Mouse (Mus musculus): ENCODE data around the gene Sh3kbp1.
"Not testable (repeated sequence)": the region's sequence is repeated elsewhere in the genome, so short reads cannot be mapped to it uniquely, and the experiment has no call there.

The Sh3kbp1 gene

DNA sequence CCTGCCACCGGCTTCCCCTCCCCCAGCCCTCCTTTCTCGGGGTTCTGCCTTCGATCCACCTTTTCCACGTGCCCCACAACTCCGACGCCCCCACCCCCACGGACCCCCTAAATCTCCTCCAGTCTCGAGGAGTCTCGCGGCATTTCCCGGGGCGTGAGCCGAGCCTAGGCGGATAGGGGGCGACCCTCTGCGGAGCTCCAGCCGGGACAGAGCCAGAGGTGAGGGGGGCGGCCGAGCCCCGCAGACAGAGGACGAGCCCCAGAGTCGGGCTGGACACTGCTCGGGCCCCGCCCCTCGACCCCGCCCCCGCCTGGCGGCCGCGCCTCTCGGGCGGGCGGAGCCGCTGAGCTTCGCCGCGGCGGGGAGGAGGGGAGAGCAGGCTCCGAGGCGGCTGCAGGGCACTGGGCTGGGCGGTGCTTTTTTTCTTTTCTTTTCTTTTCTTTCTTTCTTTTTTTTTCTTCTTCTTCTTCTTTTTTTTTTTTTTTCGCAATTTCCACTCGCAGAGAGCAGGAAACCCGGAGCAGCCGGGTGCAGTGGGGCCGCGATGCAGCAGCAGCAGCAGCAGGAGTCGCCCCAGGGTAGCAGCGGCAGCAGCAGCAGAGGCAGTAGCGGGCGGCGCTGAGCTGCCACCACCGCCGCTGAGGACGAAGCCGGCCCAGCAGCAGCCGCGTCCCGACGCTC is at the start of gene Sh3kbp1:
Gene Sh3kbp1 (plus strand): TSS at position 366 of the 681 bp plus-strand sequence.
- DNase-seq (ENCODE audit: low spot score in 2 of 2), result peak; percentile 51 to 76

DNA sequence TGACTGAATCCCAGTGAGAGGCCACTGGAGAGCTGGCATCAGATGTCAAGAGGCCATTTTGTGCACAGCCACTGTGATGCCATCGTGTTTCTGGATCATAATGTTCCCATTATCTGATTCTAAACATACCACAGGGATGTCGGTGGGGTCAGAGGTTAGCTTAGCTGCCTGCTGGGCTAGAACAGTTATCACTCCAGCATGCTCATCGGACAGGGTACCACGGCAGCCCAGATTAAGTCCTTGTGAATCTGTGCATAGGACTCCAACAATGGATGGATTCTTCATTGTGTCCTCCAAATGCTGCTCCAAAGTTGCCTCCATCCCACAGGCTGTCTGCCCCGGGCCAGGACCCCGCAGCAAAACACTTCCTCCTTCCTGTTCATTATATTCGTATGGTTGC is 42.3 kb upstream of the Sh3kbp1 start:
- DNase-seq (ENCODE audit: low spot score in 2 of 2), result not testable (repeated sequence)

DNA sequence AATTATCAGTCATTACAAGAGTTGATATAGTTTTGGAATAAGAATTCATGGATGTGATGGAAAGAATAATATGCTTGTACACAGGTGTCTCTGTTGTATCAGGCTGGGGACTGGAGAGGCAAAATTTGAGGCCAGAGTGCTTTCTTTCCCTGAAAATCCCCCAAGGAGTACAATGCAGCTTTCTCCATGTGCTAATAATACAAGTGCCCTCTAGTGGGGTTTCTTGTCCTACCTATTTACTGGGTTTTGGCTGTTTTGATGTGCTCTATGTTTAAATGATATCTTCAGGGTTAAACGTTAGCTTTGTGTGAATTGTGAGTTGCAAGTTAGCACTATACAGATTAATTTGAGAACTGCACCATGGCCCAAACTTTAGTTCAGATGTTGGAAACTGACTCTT is 35.4 kb upstream of the Sh3kbp1 start:
- no peak for DNase-seq (ENCODE audit: low spot score in 2 of 2)

DNA sequence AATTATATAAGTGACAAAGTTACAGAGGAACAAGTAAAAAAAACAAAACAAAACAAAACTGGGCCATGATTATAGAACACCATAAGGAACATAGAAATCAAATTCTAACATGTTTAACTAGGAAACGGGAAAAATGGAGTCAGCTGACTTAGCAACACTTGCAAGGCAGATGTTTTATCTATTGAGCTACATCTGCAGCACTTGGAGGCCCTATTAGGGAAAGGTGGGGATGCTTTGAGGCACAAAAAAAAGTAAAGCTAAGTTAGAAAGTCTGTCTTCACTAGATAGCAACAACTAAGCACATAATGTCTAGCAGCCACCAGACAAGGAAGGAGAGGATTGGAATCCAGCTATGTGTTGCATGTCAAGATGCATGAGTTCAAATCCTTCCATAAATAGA is 29.6 kb upstream of the Sh3kbp1 start:
- DNase-seq (ENCODE audit: low spot score in 2 of 2), result no peak

DNA sequence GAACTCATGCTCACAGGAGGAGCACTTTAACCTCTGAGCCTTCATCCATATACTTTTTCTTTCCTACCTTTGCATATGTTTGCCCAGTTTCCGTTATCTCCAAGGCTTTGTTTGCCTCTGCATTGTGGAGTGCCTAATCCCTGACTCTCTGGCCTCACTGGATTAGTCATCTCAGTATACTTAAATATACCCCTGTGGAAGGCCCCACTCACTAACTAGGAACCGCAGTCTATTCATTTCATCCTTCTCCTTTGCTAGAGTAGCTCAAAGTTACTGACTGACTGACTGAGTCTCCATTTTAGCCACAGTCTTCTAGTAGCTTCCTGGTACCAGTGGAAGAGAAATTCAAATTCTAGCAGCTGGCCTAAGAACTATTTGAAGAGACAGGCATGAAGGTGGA is 22.2 kb upstream of the Sh3kbp1 start:
- no peak for DNase-seq (ENCODE audit: low spot score in 2 of 2)

DNA sequence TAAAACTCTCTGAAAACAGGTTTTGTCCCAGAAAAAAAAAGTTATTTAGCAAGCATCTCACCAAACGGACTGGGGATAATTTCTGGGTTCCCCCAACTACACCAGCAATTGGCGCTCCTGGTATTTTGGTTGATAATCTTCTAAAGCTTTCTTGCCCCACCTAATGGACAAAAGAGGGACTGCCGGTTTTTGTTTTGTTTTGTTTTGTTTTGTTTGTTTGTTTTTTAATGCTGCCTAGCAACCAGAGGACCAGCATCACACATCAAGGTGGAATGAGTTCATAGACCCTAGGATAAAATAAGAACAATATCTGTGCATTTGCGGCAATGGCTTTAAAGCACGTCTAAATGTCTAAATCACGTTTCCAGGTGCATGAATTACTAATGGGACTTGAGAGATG is 20.1 kb upstream of the Sh3kbp1 start:
- peak in 1 of 2 experiments; percentile 34 for DNase-seq (ENCODE audit: low spot score in 2 of 2)

DNA sequence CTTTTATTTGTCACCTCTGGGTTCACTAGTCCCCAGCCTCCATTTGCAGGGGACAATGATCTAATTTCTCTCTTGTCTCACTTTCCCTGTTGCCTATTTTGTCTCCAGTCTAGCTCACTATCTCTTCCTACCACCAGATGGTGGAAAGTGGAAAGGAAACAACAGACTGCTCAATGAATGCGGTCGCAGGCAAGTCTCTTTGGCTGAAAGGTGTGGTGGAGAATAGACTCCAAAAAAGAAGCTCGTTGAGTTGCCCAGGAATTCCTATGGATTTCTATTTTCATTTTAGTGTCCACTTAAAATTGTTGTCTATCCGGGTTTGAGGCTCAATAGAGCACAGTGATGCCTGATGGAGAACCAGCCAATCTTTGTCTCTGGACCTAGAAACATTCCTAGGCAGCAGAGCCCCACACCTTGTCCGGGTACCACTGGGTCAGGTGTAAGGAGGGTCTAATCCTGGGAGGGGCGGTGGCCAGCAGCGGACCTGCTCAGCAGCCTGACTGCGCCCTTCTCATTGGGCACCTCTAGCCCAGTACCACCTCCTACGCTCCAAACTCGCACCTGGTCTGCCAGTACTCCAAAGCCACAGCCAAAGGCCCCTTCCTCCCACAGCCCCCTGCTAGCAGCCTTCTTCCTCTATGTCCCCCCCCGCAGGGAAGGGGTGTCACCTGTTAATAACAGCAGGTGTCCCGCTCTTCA is 715 bp upstream of the Sh3kbp1 start:
- DNase-seq (ENCODE audit: low spot score in 2 of 2), result no peak

DNA sequence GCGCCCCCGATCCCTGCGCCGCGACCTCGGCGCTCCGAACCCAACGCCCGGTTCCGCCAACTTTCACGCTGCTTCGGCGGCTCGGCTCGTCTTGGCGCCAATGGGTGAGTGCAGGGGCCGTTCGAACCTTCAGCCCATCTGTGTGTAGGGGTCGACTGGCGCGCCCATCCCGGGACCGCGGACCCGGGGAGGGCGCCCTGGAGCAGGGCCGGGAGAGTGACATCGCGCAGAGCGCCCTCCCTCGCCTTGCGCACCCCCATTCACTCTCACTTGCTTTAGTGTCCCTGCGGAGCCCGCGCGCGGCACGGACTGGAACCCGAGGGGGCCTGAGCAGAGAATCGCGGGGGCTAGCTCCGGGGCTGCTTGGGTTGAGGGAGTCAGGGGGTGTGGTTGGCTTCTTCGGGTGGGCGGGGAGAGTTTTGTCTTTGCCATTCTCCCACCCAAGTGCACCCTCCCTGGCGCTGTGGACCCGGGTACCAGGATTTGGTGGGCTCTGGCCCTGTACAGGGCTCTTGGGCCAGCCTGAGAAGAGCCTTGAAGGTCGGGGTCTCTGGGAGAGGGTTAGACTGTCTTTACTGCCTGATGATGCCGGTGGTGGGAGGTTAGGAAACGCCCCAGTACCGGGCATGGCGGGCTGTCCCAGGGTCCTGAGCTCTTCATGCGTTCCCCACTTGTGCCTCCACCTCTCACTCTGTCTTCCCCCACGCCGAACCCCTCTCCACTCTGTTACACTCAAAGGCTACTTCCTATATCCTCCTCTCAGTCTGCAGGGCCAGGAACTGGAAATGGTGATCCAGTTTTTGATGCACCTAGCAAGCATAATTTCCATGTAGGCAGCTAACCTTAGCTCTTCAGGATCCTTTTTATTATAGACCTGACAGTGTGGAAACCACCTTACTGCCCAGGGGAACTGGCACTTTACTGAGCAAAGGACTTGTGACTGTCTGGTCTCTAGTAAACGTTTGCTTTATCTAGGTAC is 805 bp downstream of the Sh3kbp1 start:
- DNase-seq (ENCODE audit: low spot score in 2 of 2), result peak; percentile 33 to 57

DNA sequence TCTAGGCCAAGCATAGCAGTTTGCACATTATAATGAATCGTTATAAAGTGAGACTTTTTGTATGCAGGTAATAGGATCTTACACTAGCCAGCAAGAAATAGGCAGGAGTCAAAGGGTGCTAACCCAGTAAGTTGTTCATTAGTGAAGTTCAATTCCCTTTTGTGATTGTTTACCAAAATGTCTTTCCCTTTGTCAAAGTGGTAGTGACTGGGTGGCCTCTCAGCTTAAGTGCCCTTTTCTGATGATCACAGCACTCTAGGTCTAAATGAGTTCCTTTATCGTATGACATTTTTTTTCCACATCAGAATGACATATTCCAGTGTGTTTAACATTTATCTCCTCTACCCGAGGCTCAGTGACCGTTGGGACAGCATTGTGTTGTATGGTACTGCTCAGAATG is 1.6 kb downstream of the Sh3kbp1 start:
- DNase-seq (ENCODE audit: low spot score in 2 of 2), result no peak

DNA sequence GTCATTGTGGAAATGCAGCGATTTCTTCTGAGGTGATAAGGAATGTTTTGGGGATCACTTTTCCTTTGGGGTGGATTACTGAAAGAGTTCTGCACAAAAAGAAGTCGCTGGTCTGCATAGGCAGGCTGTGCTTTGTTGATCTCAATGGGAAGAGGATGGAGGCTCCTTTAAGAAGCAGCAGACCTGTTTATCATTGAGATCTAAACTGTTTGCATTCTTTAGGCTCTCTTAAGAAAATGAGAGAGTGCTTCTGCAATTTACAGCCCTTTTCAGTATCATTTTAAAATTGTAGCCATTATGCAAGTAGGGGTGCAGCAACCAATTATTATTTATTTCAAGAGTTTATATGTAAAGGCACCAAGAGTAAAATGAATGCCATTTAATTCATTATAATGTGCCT is 2.1 kb downstream of the Sh3kbp1 start:
- no peak for DNase-seq (ENCODE audit: low spot score in 2 of 2)

DNA sequence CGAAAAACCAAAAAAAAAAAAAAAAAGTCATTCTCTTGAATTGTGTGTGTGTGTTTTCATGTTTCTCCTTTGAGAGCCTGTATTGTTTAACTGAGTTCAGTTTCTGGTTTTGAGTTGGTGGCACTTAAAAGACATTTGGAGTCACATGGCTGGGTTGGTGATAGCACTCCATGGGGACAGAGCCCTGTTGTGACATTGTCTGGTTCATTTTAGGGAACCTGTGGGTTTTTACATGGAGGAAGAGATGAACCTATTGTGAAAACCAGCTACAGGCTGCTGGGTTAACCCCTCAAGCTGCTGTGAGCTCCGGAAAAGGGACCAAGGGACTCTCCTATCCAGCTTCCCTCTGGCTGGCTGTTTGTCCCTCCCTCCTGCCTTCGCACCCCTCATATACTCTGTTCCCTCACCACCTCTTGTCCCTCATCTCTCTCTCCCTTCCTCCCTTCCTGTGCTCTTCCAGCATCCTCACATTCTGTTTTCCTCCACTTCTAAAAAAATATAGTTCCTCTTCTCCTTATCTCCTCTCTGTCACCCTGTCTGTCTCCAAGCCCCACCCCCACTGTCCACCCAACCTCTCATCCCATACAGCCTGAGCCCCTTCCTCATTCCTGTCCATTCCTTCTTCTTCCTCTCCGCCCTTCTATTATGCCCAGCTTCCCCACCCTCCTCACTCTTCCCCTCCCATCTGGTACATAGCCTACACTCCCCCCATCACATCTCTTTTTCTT is 11.6 kb downstream of the Sh3kbp1 start:
- no peak for DNase-seq (ENCODE audit: low spot score in 2 of 2)

DNA sequence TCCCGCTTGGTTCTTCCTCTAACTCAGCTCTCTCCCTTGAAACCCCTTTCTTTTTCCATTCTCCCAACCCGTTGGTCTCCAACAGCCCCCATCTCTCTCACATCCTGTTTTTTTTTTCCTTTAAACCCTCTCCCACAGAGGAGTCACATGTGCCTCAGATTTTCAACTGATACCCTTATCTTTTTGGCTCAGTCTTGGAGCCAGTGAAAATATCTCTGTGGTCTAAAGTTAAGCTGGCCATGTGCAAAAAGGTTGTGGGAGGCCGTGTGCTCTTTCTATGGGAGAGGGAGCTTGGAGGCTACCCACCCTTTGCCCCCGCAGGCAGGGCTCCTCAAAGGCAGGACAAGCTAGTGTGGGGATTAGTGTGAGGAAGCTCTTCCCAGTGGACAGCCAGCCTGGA is 12.9 kb downstream of the Sh3kbp1 start:
- no peak for DNase-seq (ENCODE audit: low spot score in 2 of 2)

DNA sequence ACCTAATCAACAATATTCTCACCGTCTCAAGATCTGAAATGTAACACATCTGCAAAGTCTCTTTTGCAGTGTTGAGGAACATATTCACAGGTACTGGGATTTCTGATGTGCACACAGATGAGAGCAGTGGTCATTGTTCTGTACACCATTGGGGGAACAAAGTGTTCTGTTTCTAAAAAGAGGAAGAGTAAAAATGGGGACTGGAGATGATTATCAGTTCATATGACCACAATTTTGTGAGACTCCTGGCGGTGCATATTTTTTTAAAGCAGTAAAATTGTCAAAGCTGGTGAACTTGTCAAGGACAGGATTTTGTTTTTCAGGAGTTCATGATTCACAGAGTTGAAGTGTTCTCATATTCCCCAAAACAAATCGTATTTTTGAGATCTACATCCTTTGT is 18.2 kb downstream of the Sh3kbp1 start:
- DNase-seq (ENCODE audit: low spot score in 2 of 2), result no peak

DNA sequence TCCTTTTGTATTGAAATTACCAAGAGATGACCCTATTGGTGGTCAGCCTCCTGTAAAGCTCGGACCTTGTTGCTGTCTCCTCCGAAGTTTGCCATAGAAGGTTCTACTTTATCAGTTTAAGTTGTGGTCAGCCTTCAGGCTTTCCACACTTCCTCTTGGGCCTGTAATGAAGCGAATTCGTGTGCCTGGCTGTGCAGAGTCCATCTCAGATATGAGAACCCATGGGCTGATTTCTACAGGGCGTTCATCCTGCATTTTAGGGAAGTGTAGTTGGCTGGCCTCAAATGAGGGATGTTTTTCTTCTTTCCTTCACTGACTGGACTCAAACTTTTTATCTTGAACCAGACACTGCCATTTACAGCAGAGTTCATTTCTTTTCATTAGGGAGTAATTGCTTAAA is 20.5 kb downstream of the Sh3kbp1 start:
- DNase-seq (ENCODE audit: low spot score in 2 of 2), result no peak

DNA sequence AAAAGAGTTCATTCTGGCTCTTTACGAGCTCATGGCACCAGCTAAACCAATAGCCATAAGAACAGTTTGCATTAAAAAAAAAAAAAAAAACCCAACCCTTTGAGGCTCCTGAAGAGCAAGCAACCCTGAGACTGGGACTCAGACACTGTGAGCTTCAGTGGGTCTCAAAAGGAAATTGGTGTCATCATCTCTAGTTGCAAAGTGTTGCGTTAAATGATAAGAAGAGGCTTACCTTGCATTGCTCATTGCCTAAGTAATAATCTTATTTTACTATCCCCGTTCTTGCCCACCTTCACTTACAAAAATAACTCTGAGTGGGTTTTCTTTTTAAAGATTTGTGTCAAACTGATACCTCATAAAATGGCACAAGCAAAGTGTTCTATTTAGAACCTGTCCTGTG is 21.5 kb downstream of the Sh3kbp1 start:
- no peak for DNase-seq (ENCODE audit: low spot score in 2 of 2)

DNA sequence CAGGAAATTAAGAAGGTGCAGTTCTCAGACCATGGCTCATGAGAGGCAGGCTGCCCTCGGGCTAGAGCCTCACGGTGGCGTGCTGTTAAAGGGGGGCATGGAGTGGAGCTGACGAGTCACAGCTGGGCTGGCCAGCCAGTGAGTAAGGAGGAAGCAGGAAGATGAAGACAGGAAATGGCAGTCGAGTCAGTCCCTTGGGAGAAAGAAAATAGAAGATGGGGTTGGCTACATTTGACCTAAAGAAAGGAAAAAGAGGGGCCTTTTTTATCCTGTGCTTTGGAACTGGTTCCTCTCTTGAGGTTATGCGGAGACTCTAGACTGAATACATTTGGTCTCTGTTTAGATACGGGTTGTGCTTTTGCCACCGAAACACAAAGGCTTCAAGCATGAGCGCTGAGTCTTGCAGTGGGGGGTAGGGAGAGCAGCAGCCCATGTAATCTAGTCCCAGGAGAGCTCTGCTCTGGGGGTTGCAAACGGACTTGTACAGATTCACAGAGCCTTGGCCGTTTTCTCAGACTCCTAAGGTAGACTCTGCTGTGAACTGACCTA is 23.1 kb downstream of the Sh3kbp1 start:
- DNase-seq (ENCODE audit: low spot score in 2 of 2), result peak in 1 of 2 experiments; percentile 53

DNA sequence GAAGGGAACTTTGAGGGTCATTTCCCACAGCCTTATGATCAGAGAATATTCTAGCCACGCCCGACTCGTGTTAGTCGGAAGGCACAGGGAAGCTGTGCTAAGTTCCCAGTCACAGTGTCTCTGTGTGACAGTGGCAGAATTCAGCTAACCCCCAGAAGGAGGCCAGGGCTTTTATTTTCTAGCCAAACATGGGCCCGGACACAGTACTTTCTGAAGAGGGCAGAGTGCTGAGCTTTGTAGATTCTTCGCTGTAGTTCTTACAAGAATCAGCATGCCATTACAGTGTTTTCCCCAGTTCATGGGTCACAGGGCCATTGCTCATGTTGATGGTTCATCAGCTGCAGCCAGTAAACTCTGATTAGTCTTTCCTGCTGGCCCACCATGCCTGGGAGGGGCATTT is 23.7 kb downstream of the Sh3kbp1 start:
- DNase-seq (ENCODE audit: low spot score in 2 of 2), result no peak

DNA sequence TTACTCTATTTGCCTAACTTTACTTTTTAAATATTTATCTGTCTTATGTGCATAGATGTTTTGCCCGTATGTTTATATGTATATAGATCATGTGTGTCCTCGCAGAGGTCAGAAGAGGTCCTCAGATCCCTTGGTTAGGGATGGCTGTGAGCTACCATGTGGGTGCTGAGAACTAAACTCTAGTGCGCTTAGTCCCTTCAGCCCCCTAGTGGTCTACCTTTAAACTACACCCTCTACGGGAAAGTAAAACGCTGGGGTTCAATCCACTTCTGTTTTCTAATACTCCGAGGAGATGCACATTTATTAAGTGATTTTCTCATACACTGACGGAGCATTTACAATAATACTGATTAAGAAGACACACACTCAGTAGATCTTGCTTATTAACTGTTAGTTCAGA is 44.3 kb downstream of the Sh3kbp1 start:
- no peak for DNase-seq (ENCODE audit: low spot score in 2 of 2)

DNA sequence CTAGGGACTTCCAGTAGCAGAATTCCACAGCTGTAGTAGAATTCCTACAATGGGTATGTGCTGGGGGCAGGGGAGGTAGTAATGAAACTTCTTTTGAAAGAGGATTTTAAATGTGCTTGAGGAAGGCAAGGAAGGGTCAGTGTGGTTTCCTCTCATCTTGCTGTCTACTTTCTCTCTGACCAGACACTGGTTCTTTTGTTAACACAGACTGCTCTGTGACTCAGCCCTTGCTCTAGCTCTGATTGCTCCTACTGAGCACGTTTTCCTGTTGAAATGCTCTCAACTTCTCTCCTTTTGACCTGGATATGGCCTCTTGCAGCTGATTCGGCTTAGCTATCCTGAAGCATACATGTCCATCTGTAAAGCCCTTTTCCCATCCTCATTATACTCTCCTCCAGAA is 45.4 kb downstream of the Sh3kbp1 start:
- no peak for DNase-seq (ENCODE audit: low spot score in 2 of 2)

DNA sequence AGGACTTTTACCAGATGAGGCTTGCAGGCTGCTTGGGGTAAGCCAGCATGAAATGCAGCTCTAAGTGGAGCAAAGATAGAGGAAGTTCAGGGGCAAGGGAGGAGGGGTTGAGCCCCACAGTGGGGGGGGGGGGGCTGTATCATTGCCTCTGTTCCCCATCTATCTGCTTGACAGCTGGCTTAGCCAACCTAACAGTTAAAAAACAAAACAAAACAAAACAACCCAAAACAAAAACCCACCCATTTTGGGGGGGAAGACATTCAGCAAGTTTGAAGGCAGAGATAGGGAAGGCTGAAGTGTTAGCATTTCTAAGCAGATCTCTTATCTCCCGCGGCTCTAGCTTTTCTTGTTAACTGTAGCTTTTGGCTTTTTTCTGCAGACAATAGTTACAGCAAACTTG is 49.2 kb downstream of the Sh3kbp1 start:
- no peak for DNase-seq (ENCODE audit: low spot score in 2 of 2)

DNA sequence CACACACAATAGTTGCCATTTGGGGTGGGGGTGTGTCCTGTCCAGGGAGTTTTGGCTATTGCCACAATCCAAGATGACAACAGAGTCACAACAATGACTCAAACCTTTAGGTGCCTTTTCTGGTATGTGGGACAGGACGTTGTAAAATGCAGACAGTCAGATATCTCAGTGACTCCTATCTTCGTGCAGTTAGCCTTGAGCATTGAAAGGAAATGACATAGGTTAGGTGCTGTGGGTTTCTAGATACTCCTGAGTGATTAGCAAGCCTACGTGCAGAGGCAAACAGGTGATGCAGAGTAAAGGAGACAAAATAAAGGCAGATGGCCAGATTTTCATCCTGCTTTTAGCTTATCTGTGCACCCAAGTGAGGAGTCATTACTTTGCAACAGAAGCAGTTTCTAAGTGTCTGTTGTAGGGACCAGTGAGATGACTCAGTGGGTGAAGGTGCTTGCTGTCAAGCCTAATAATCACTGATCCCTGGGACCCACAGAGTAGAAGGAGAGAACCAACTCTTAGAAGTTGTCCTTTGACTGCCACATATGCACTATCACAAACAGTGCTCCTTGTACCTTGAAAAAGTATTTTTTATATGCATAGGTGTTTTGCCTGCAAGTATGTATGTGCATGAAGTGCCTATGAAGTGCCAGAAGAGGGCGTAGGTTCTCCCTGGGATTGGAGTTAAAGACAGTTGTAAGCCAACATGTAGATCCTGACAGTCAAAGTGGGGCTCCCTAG is 50.7 kb downstream of the Sh3kbp1 start:
- DNase-seq (ENCODE audit: low spot score in 2 of 2), result no peak

Measured in spleen, postnatal 10 days (tissue).